Mouse (Mus musculus): Measurements from ENCODE around the gene Gprc5d. TPM values are rescaled to one million over a fixed set of nuclear protein-coding genes. Genes with fewer than 3 reads are reported as not detected.

Gprc5d gene
- polyA plus RNA-seq (2015; fragmentation: Nextera tagmentation; extraction: Ambion mirVana) = not detected in 2 replicates

DNA sequence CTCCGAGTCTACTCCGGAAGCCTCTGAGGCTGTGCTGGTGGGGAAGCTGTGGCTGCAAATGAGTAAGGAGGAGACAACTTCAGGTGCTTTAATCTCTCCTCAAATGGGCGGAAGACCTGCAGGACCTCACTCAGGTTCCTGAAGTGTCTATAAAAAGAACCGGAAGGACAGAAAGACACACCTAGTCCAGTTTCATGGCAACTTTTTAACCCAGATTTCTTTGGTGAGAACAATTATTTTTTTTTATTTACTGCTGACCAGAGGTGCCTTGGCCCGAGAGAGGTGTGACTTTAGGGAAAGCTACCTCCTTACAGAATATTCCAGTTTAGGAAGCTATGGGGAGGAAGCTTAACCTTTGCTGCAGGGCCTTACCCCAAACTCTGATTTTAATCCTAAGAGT, at the start of gene Gprc5d:
TSS of gene Gprc5d (minus strand) at position 101 of the 400 bp plus-strand sequence.
- H3K27me3 ChIP-seq (replicated peaks; ENCODE audit: control insufficient read depth, insufficient read depth, low read length) = no peaks in the 10 kb centered on the region
- no peaks in the 10 kb centered on the region; the same call in 1 of the 2 replicates for H3K4me1 ChIP-seq (ENCODE audit: control insufficient read depth, insufficient read depth, low read depth, low read length)
- no peak for ATAC-seq
- H3K9me3 ChIP-seq (ENCODE audit: control insufficient read depth, low read length) = no peaks in the 10 kb centered on the region
- 97% methylated on average over 5 of the region's 5 CpGs for WGBS
- no peak within 1 kb of the TSS for H3K27ac ChIP-seq (ENCODE audit: low read depth, low read length)
- no peak within 1 kb of the TSS for H3K4me3 ChIP-seq (ENCODE audit: low read length)
- H3K36me3 ChIP-seq (ENCODE audit: control insufficient read depth, insufficient read depth, low read length) = no peaks in the 10 kb centered on the region
- H3K4me2 ChIP-seq (ENCODE audit: low read length) = no peak within 1 kb of the TSS
- H3K9ac ChIP-seq (ENCODE audit: low read depth, low read length) = no peak within 1 kb of the TSS

DNA sequence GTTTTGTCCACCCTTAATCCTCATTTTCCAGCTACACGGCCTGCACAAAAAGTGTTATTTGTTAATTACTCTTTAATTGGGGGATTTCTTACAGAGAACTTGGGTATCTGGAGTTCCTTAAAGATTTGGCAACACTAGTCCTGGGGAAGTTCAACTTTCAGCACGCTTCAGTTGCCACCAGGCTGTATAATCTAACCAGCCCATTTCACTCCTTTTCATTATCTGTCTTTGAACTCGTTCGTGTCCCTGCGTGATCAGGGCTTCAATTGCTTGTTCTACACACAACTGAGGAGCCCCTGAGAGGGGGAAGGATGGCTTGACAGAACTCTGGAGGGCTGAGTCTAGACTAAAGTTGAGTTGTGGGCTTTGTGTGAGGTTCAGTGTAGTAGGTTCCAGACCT, 48.6 kb upstream of the Gprc5d start:
- Histone ChIP-seq H3K27me3 (replicated peaks; ENCODE audit: control insufficient read depth, insufficient read depth, low read length) (no peaks in the 10 kb centered on the region; the same call in 1 of the 2 replicates), H3K9me3 (ENCODE audit: control insufficient read depth, low read length) (no peaks in the 10 kb centered on the region), H3K36me3 (ENCODE audit: control insufficient read depth, insufficient read depth, low read length) (no peaks in the 10 kb centered on the region), H3K27ac (ENCODE audit: low read depth, low read length) (no peak overlapping the region), H3K4me1 (ENCODE audit: control insufficient read depth, insufficient read depth, low read depth, low read length) (peaks cover 2% of the 10 kb centered on the region; the same call in 1 of the 2 replicates), H3K4me2 (ENCODE audit: low read length) (no peak overlapping the region), H3K4me3 (ENCODE audit: low read length) (no peak overlapping the region), H3K9ac (ENCODE audit: low read depth, low read length) (no peak overlapping the region)
- no peak for ATAC-seq
- WGBS = 63% methylated on average over 5 of the region's 5 CpGs

DNA sequence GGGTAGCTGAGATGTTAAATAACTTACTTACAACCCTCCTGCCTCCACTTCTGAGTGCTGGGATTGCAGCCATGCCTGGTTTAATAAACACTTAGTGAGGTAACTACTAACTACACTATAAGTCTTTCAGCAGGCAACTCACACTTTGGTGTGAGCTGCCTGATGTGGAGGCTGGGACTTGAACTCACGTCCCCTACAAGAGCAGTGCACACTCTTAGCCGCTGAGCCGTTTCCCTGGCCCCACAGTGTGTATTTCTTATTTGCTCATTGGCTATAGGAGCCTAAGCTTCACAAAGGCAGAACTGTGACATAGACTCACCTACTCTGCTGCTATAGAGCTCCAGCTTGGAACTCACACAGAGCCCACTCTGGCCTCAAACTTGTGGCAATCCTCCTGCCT, 48.2 kb upstream of the Gprc5d start:
- no peaks in the 10 kb centered on the region for H3K36me3 ChIP-seq (ENCODE audit: control insufficient read depth, insufficient read depth, low read length)
- no peak for ATAC-seq
- H3K27me3 ChIP-seq (replicated peaks; ENCODE audit: control insufficient read depth, insufficient read depth, low read length) = no peaks in the 10 kb centered on the region; the same call in 1 of the 2 replicates
- 87% methylated on average over 3 of the region's 3 CpGs for WGBS
- no peaks in the 10 kb centered on the region for H3K9me3 ChIP-seq (ENCODE audit: control insufficient read depth, low read length)
- no peak overlapping the region for H3K9ac ChIP-seq (ENCODE audit: low read depth, low read length)
- no peak overlapping the region for H3K4me2 ChIP-seq (ENCODE audit: low read length)
- no peak overlapping the region for H3K4me3 ChIP-seq (ENCODE audit: low read length)
- peaks cover 2% of the 10 kb centered on the region; the same call in 1 of the 2 replicates for H3K4me1 ChIP-seq (ENCODE audit: control insufficient read depth, insufficient read depth, low read depth, low read length)
- H3K27ac ChIP-seq (ENCODE audit: low read depth, low read length) = no peak overlapping the region

DNA sequence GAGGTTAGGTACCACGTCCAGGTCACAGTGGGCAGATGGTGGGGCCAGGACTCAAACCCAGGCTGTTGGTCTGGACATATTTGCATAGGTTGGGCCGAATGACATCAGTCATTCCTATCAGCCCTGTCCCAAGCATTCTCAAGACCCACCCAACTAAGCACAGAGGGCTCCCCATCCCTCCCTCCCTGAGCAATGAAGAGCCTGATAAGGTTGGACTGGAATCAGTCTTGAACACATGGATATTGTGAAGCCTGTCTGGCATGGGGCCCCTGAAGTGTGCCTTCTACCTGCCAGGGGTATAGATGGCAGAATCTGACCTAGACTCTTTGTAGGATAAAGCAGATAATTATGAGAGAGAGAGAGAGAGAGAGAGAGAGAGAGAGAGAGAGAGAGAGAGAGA, 47.6 kb upstream of the Gprc5d start:
- Histone ChIP-seq H3K27me3 (replicated peaks; ENCODE audit: control insufficient read depth, insufficient read depth, low read length) (no peaks in the 10 kb centered on the region; the same call in 1 of the 2 replicates), H3K36me3 (ENCODE audit: control insufficient read depth, insufficient read depth, low read length) (no peaks in the 10 kb centered on the region), H3K27ac (ENCODE audit: low read depth, low read length) (no peak overlapping the region), H3K4me3 (ENCODE audit: low read length) (no peak overlapping the region), H3K4me1 (ENCODE audit: control insufficient read depth, insufficient read depth, low read depth, low read length) (peaks cover 2% of the 10 kb centered on the region; the same call in 1 of the 2 replicates), H3K4me2 (ENCODE audit: low read length) (no peak overlapping the region), H3K9me3 (ENCODE audit: control insufficient read depth, low read length) (no peaks in the 10 kb centered on the region), H3K9ac (ENCODE audit: low read depth, low read length) (no peak overlapping the region)
- WGBS = 70% methylated on average over 2 of the region's 2 CpGs
- ATAC-seq = no peak

DNA sequence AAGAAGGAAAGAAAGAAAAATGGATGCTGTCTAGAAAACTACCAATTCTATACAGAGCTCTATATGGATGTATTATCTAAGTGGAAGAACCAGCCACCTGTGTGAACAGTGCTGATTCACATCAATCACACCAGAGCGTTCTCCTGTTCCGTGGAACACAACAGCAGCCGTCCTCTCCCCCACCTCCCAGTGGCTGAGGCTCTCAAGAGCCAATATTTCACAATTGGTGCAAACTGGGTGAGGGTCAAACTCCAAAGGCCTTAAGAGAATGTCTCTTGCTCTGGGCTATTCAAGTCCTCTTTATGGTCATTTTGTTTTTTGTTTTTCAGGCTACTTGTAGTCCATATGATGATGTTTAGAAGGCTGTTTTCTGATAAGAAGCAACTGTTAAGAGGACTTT, 47.1 kb upstream of the Gprc5d start:
- Histone ChIP-seq H3K9me3 (ENCODE audit: control insufficient read depth, low read length) (no peaks in the 10 kb centered on the region), H3K27me3 (replicated peaks; ENCODE audit: control insufficient read depth, insufficient read depth, low read length) (no peaks in the 10 kb centered on the region; the same call in 1 of the 2 replicates), H3K9ac (ENCODE audit: low read depth, low read length) (no peak overlapping the region), H3K4me2 (ENCODE audit: low read length) (no peak overlapping the region), H3K36me3 (ENCODE audit: control insufficient read depth, insufficient read depth, low read length) (no peaks in the 10 kb centered on the region), H3K27ac (ENCODE audit: low read depth, low read length) (no peak overlapping the region), H3K4me3 (ENCODE audit: low read length) (no peak overlapping the region), H3K4me1 (ENCODE audit: control insufficient read depth, insufficient read depth, low read depth, low read length) (peaks cover 2% of the 10 kb centered on the region; the same call in 1 of the 2 replicates)
- no peak for ATAC-seq
- 80% methylated on average over 3 of the region's 3 CpGs for WGBS

DNA sequence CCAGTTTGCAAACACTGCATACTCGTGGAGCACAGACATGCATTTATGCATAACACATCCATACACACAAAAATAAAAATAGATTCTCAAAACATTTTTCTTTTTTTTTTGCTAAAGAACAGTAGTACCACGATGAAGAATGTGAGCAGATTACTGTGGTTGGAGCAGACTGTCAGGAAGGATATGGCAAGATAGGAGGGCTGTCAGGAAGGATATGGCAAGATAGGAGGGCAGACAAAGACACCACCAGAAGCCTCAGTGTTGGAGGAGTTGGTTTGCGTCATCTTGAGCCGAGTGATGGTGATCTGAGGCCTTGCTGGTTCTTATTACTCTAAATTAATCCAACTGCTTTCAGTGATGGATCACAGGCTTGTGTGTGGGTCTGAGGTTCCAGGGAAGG, 44.8 kb upstream of the Gprc5d start:
- 84% methylated on average over 4 of the region's 4 CpGs for WGBS
- no peaks in the 10 kb centered on the region for H3K36me3 ChIP-seq (ENCODE audit: control insufficient read depth, insufficient read depth, low read length)
- H3K9ac ChIP-seq (ENCODE audit: low read depth, low read length) = no peak overlapping the region
- peaks cover 2% of the 10 kb centered on the region; the same call in 1 of the 2 replicates for H3K4me1 ChIP-seq (ENCODE audit: control insufficient read depth, insufficient read depth, low read depth, low read length)
- no peaks in the 10 kb centered on the region for H3K9me3 ChIP-seq (ENCODE audit: control insufficient read depth, low read length)
- no peaks in the 10 kb centered on the region; the same call in 1 of the 2 replicates for H3K27me3 ChIP-seq (replicated peaks; ENCODE audit: control insufficient read depth, insufficient read depth, low read length)
- H3K4me3 ChIP-seq (ENCODE audit: low read length) = no peak overlapping the region
- no peak overlapping the region for H3K27ac ChIP-seq (ENCODE audit: low read depth, low read length)
- ATAC-seq = no peak
- no peak overlapping the region for H3K4me2 ChIP-seq (ENCODE audit: low read length)

DNA sequence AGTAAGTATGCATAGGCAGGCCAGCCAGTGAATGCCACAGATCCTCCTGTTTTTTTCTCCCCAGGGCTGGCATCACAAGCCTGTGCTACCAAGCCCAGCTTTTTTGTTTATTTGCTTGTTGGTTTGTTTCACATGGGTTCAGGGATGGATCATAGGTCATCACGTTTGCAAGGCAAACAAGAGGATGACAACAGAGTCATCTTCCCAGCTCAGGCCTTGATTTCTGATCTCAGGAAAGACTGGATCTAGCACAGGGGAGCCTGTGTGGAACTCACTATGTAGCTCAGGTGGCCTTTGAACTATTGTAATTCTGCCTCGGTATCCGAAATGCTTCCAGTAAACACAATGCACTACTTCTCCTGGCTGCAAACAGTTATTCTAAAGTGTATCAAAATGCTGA, 44.2 kb upstream of the Gprc5d start:
- H3K27ac ChIP-seq (ENCODE audit: low read depth, low read length) = no peak overlapping the region
- H3K4me3 ChIP-seq (ENCODE audit: low read length) = no peak overlapping the region
- no peaks in the 10 kb centered on the region for H3K36me3 ChIP-seq (ENCODE audit: control insufficient read depth, insufficient read depth, low read length)
- 85% methylated on average over 3 of the region's 3 CpGs for WGBS
- no peak for ATAC-seq
- no peaks in the 10 kb centered on the region; the same call in 1 of the 2 replicates for H3K27me3 ChIP-seq (replicated peaks; ENCODE audit: control insufficient read depth, insufficient read depth, low read length)
- 0 out of 2 replicates have a peak, but pooled peaks cover under 1% of the 10 kb centered on the region for H3K4me1 ChIP-seq (ENCODE audit: control insufficient read depth, insufficient read depth, low read depth, low read length)
- no peaks in the 10 kb centered on the region for H3K9me3 ChIP-seq (ENCODE audit: control insufficient read depth, low read length)
- no peak overlapping the region for H3K9ac ChIP-seq (ENCODE audit: low read depth, low read length)
- H3K4me2 ChIP-seq (ENCODE audit: low read length) = no peak overlapping the region

DNA sequence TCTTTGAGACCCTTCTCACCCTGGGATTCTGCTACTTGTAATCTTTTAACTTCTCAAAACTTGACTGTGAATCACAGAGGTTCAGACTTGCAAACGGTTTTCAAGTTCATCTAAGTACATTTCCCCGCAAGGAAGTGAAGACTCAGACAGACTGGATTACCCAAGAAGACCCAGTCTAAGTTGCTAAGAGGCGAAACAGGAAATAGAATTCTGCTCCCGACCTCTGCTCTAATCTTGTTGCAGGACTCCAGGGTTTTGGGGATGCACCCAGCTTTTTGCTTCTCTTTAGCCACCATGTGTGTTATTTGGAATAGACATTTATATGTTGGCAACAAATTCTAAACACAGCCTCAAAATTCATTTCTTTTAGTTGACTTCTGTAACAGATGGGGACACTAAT, 43.3 kb upstream of the Gprc5d start:
- no peak overlapping the region for H3K27ac ChIP-seq (ENCODE audit: low read depth, low read length)
- H3K4me3 ChIP-seq (ENCODE audit: low read length) = no peak overlapping the region
- no peak overlapping the region for H3K9ac ChIP-seq (ENCODE audit: low read depth, low read length)
- H3K9me3 ChIP-seq (ENCODE audit: control insufficient read depth, low read length) = no peaks in the 10 kb centered on the region
- H3K4me1 ChIP-seq (ENCODE audit: control insufficient read depth, insufficient read depth, low read depth, low read length) = no peaks in the 10 kb centered on the region
- no peak for ATAC-seq
- no peaks in the 10 kb centered on the region for H3K36me3 ChIP-seq (ENCODE audit: control insufficient read depth, insufficient read depth, low read length)
- WGBS = 85% methylated on average over 4 of the region's 4 CpGs
- H3K27me3 ChIP-seq (replicated peaks; ENCODE audit: control insufficient read depth, insufficient read depth, low read length) = no peaks in the 10 kb centered on the region; the same call in 1 of the 2 replicates
- H3K4me2 ChIP-seq (ENCODE audit: low read length) = no peak overlapping the region

DNA sequence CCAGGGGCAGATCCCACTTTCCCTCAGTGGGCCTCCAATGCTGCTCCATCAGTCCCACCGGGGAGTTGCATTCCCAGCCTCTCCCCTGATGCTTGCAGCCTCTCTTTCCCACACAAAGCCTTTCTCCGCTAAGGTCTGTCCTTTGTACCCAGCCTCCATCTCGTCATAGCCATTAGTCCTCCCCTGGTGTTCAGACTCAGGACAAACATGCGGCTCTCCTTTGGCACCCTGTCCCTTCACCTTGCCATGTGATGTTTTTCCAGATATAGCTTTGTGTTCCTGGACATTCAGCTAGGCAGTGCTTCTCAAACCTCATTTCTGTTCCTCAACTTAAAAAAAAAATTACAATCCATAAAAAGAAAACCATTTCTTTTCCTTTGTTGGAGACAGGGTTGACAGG, 40.4 kb upstream of the Gprc5d start:
- H3K27me3 ChIP-seq (replicated peaks; ENCODE audit: control insufficient read depth, insufficient read depth, low read length) = no peaks in the 10 kb centered on the region
- H3K9ac ChIP-seq (ENCODE audit: low read depth, low read length) = no peak overlapping the region
- H3K27ac ChIP-seq (ENCODE audit: low read depth, low read length) = no peak overlapping the region
- ATAC-seq = no peak
- H3K4me3 ChIP-seq (ENCODE audit: low read length) = no peak overlapping the region
- no peaks in the 10 kb centered on the region for H3K4me1 ChIP-seq (ENCODE audit: control insufficient read depth, insufficient read depth, low read depth, low read length)
- H3K4me2 ChIP-seq (ENCODE audit: low read length) = no peak overlapping the region
- H3K9me3 ChIP-seq (ENCODE audit: control insufficient read depth, low read length) = no peaks in the 10 kb centered on the region
- 27% methylated on average over 4 of the region's 4 CpGs for whole genome bisulfite sequencing
- H3K36me3 ChIP-seq (ENCODE audit: control insufficient read depth, insufficient read depth, low read length) = no peaks in the 10 kb centered on the region

DNA sequence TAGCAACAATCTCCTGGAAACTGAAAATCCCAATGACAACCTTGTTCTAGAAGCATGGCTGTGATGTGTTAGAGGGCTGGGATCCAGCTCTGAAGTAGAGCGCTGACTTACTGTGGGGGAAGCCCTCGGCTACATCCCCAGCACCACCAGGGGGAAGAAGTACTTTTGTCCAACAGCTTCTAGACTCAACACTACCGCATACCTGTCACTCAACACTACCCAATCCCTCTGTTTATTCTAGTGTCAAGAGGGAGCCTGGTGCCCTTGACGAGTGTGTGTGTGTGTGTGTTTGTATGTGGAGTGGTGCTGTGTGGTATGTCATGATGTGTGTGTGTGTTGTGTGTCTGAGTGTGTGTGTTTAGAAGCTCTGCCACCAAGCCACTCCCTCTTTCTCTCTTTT, 39.4 kb upstream of the Gprc5d start:
- Histone ChIP-seq H3K4me2 (ENCODE audit: low read length) (no peak overlapping the region), H3K9ac (ENCODE audit: low read depth, low read length) (no peak overlapping the region), H3K4me3 (ENCODE audit: low read length) (no peak overlapping the region), H3K36me3 (ENCODE audit: control insufficient read depth, insufficient read depth, low read length) (no peaks in the 10 kb centered on the region), H3K9me3 (ENCODE audit: control insufficient read depth, low read length) (no peaks in the 10 kb centered on the region), H3K27me3 (replicated peaks; ENCODE audit: control insufficient read depth, insufficient read depth, low read length) (no peaks in the 10 kb centered on the region), H3K27ac (ENCODE audit: low read depth, low read length) (no peak overlapping the region), H3K4me1 (ENCODE audit: control insufficient read depth, insufficient read depth, low read depth, low read length) (no peaks in the 10 kb centered on the region)
- no peak for ATAC-seq
- WGBS = 70% methylated on average over 4 of the region's 4 CpGs

Measured in hindbrain, embryonic 16.5 days (tissue).